Mouse (Mus musculus): Measurements from ENCODE around the gene Eif2b5.

- no peak for TF ChIP-seq CTCF (IDR thresholded peaks at IDR 0.05; ENCODE audit: low read depth, low read length)
- TF ChIP-seq POLR2A (IDR thresholded peaks at IDR 0.05; ENCODE audit: insufficient read depth, low read length): no peak
- no peak for TF ChIP-seq EP300 (IDR thresholded peaks at IDR 0.05; ENCODE audit: insufficient read depth, low read depth, low read length)
Observed at GRCm38 (mm10) chr16:20493452-20493851, 5.2 kb upstream of the Eif2b5 start.
